Mouse (Mus musculus) ES-E14 (cell line): ENCODE results near the gene Kcnn1.

Source experiments
- CHD2 ChIP-seq: IDR thresholded peaks from 2 replicates; pipeline ENCODE4 v1.6.1; 2014; ENCODE audit warnings: mild to moderate bottlenecking, low read depth, low read length, inconsistent platforms
- HCFC1 ChIP-seq: IDR thresholded peaks from 2 replicates; pipeline ENCODE4 v1.6.1; 2012; ENCODE audit warnings: low read length, inconsistent platforms, borderline replicate concordance; ENCODE audit not compliant: insufficient read depth
- MAFK ChIP-seq: IDR thresholded peaks from 2 replicates; pipeline ENCODE4 v1.6.1; 2014; ENCODE audit warnings: mild to moderate bottlenecking, low read depth, low read length, inconsistent platforms; ENCODE audit not compliant: insufficient read depth
- ZC3H11A ChIP-seq: IDR thresholded peaks from 2 replicates; pipeline ENCODE4 v1.6.1; 2012; ENCODE audit warnings: low read depth, mild to moderate bottlenecking, inconsistent platforms, low read length, borderline replicate concordance
- ZNF384 ChIP-seq: IDR thresholded peaks from 2 replicates; pipeline ENCODE4 v1.6.1; 2012; ENCODE audit warnings: low read depth, low read length, inconsistent platforms

DNA sequence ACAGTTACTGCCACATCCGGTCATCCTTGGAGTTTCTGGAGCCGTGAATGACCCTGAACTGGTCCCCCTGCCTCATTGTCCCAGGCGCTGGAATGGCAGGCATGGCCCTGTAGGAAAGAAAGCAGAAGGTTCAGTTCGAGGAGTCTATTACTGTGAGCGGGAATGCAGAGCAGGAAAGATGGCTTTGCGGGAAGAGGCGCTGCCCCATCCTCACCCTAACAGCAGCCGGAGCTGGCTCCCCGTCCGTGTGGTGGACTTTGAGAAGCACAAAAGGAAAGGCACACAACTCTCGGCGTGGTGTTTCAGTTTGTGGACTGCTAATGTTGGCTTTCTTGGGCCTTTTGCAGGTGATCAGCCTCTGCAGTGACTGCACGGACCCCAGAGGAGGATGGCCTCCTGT is 11.4 kb upstream of the Kcnn1 start:
- TF ChIP-seq MAFK (no peak), HCFC1 (no peak), ZC3H11A (no peak), CHD2 (no peak), ZNF384 (no peak)
